Mouse (Mus musculus) adrenal gland, adult 18-20 months (tissue): ENCODE data around the gene Pdpn. TPM values are rescaled to one million over a fixed set of nuclear protein-coding genes. Genes with fewer than 3 reads are reported as not detected.
A peak's percentile ranks its signal among the peaks of the same experiment; 100 is the strongest.
"Not testable (repeated sequence)": the region's sequence is repeated elsewhere in the genome, so short reads cannot be mapped to it uniquely, and the experiment has no call there.

Source experiments
- DNase-seq, 2 experiments: peaks; one replicate each; pipeline ENCODE4 v3.0.0; 2021 to 2022; ENCODE audit warnings: low spot score in 2 of 2
- long read RNA-seq, 2 experiments: library from polyadenylated mRNA; stranded (forward); transcript quantifications; one replicate each; pipeline ENCODE4 v2.0.0; 2021
- total RNA-seq, 2 experiments: library from RNA; stranded (reverse); gene quantifications; 1 replicate in 1 of 2; 2 replicates in 1 of 2; pipeline ENCODE4 v1.2.3; 2021

The Pdpn gene
- 10 to 100 TPM in 1 of 2 experiments, 1 to 10 TPM in 1; 5.8 to 10.6 TPM for total RNA-seq
- long read RNA-seq, experiment 1, partial matches to known transcripts: 0 of 3 reads
- long read RNA-seq, experiment 1, other reads (novel, unspliced or antisense): 0 of 3 reads
- long read RNA-seq, experiment 2, transcript Pdpn-201 (6 exons, 1,817 nt): major isoform, 9 of 10 reads
- long read RNA-seq, experiment 2, partial matches to known transcripts: 1 of 10 reads
- long read RNA-seq, experiment 2, other reads (novel, unspliced or antisense): 0 of 10 reads

GRCm38 (mm10) chr4:143299325-143300070 is at the start of gene Pdpn:
Gene Pdpn, minus strand, starts transcription at chr4:143299564.
- DNase-seq: peak in 1 of 2 experiments; percentile 36

GRCm38 (mm10) chr4:143348678-143349077 is 49.3 kb upstream of the Pdpn start:
- no peak for DNase-seq

DNA sequence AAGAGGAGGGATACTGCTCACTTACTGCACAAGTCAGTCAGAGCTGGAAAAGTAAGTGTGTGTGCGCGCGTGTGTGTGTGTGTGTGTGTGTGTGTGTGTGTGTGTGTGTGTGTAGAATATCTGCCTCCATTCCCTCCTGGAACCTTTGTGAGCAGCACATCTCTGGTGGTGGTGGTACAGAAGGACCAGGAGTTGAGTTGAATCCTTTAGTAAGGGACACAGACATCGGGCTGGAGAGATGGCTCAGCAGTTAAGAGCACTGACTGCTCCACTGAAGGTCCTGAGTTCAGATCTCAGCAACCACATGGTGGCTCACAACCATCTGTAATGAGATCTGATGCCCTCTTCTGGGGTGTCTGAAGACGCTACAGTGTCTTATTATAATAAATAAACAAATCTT is 46.1 kb upstream of the Pdpn start:
- DNase-seq: not testable (repeated sequence)

- DNase-seq: no peak
These were observed 42.1 kb upstream of the Pdpn start for GRCm38 (mm10) chr4:143341470-143341869.

- no peak for DNase-seq
These were observed 40.4 kb upstream of the Pdpn start for GRCm38 (mm10) chr4:143339808-143340207.

DNA sequence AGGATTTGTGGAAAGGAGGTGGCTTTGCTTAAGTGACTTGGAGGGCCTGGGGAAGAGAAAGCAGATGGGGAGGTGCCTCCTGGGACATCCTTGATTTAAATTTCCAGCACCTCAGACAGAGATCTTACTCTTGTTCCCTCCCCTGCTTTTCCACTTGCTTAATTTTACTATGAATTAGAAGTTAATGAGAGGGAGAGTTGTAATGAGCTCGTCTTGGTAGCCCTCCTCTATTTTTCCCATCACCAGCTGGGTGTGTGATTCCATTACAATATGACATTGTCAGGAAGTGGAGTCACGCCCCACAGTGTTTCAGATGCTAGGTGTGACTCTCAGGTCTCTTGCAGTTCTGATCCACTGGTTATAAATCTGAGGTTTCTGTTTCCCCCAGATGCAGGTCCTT is 36.7 kb upstream of the Pdpn start:
- no peak for DNase-seq

DNA sequence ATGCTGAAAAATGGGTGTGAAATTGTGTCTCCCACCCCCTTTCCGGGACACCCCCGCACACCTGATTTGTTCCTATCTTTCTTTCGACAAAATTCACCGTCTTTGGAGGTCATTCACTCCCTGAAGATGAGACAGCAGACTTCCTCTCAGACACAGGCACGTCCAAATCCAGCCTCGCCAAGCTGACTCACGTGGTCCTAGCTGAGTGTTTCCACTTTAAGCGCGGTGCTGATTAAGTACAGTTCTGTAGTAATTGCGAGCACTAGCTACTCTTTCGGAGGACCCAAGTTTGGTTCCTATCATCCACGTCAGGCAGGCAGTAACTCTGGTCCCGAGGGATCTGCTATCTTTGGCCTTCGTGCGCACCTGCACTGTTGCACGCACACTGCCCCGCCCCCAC is 35.6 kb upstream of the Pdpn start:
- DNase-seq: no peak

GRCm38 (mm10) chr4:143334145-143334544 is 34.8 kb upstream of the Pdpn start:
- DNase-seq: no peak

GRCm38 (mm10) chr4:143331787-143332186 is 32.4 kb upstream of the Pdpn start:
- DNase-seq: no peak

GRCm38 (mm10) chr4:143330566-143330965 is 31.2 kb upstream of the Pdpn start:
- DNase-seq: no peak

DNA sequence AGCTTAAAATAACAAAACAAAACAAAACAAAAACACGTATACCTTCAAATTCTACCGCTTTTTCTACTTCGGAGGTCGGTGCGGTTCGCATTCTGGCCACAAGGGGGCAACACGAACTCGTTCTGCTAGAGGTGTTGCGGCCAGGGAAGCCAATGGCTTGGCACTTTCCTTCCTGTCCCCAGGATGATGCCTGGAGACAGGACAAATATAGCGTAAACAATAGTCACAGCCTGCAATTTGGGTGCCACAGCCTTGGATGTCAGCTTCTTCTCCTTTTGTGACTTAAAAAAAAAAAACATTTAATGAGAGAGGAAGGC is 26.2 kb upstream of the Pdpn start:
- DNase-seq: peak; percentile 78 to 80

DNA sequence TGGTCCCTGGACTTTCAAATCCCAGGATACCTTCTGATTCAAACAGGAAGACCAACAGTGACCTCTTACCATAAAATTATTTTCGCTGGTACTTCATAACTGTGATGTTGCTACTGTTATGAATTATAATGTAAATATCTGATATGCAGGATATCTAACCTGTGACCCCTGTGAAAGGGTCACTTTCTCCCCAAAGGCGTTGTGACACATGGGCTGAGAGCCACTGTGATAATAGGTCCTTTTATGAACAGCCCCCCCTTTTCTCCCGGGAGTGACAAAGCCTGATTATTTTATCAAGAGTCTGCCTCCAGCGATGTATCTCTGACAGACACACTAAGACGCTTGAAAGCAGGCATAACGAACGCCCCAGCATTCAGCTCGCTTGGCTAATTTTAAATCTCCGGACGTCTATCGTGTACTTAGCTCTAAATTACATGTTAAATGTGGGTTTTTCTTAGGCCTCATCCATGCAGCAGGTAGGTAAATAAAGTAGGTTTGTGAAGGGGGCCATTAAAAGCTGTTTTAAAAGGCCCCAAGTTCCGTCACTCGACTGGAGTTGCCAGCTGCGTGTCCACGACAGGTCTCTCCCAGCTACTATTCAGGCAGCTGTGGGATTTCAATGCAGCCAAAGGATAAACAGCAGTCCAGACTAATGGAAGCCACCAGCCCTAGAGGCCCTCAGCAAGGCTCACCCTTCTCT is 25.7 kb upstream of the Pdpn start:
- DNase-seq: no peak

DNA sequence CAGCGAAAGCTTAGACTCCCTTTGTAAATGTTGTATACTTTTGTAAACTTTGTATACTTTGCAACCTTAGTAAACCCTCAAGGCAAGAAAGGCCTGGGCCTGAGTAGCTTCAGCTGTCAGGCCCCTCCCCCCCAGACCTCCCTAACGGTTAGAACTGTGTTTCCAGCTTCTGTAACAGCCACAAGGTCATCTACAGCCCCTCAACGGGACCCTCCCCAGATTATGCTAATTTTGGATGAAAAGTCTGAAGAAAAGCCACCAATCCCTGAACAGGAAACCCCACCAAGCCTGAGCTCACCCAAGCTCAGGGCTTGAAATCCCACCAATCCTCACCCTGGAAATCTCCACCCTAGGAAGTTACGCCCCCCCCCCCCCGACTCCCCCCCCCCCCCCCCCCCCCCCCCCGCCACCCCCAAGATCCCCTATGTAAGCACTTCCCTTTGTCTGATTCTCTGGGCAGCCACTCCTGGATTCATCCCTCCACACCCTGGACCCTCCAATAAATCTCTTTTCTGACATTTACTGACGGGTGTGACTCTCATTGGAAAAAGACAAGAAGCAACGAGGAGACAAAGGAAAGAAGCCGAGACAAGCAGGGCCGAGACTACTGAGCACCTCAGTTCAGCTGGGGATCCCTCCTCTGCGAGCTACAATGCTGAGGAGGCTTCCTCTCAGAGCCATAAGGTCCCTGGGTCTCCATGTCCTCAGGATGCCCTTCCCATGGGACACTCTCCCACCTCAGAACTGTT is 25.0 kb upstream of the Pdpn start:
- DNase-seq: no peak

GRCm38 (mm10) chr4:143313299-143313698 is 13.9 kb upstream of the Pdpn start:
- DNase-seq: no peak

GRCm38 (mm10) chr4:143311341-143311740 is 12.0 kb upstream of the Pdpn start:
- DNase-seq: peak; percentile 15 to 30

- no peak for DNase-seq
These were observed 6.8 kb upstream of the Pdpn start for GRCm38 (mm10) chr4:143305987-143306772.

- no peak for DNase-seq
These were observed 5.7 kb upstream of the Pdpn start for GRCm38 (mm10) chr4:143305031-143305430.

GRCm38 (mm10) chr4:143302279-143302890 is 3.0 kb upstream of the Pdpn start:
- no peak for DNase-seq

GRCm38 (mm10) chr4:143301875-143302274 is 2.5 kb upstream of the Pdpn start:
- DNase-seq: no peak

- no peak for DNase-seq
These were observed 1.7 kb upstream of the Pdpn start for GRCm38 (mm10) chr4:143301042-143301441.
